Mouse (Mus musculus) heart, postnatal 0 days (tissue): Measurements from ENCODE around the gene Espn. TPM values are rescaled to one million over a fixed set of nuclear protein-coding genes. Genes with fewer than 3 reads are reported as not detected.

Experiments used
- ATAC-seq: fragments of 200-750 bp; cut with Nextera tagmentation; 2 replicates; pipeline ENCODE4 v1.8.0; 2017; ENCODE audit warnings: low read depth, moderate number of reproducible peaks, moderate library complexity; ENCODE audit not compliant: insufficient read depth
- DNase-seq: peaks from one replicate; pipeline ENCODE4 v3.0.0-alpha.2; 2016; ENCODE audit warnings: low spot score
- H3K27ac ChIP-seq: fragments of 300-500 bp; sonication (generic); 2 replicates; pipeline ENCODE4 v1.5.1; 2014; ENCODE audit warnings: low read depth, mild to moderate bottlenecking
- H3K27me3 ChIP-seq: fragments of 300-500 bp; sonication (generic); 2 replicates; pipeline ENCODE4 v1.6.1; 2014; ENCODE audit warnings: low read length, mixed read lengths; ENCODE audit not compliant: control insufficient read depth, insufficient read depth
- H3K36me3 ChIP-seq: fragments of 300-500 bp; sonication (generic); replicated peaks from 2 replicates; pipeline ENCODE4 v1.6.1; 2014; ENCODE audit warnings: low read length, mixed read lengths; ENCODE audit not compliant: control insufficient read depth, insufficient read depth
- H3K4me1 ChIP-seq: fragments of 300-500 bp; sonication (generic); 2 replicates; pipeline ENCODE4 v1.6.1; 2014; ENCODE audit warnings: antibody characterized with exemption; ENCODE audit not compliant: control insufficient read depth, insufficient read depth
- H3K4me2 ChIP-seq: fragments of 300-500 bp; sonication (generic); 2 replicates; pipeline ENCODE4 v1.6.1; 2014; ENCODE audit warnings: low read depth, mild to moderate bottlenecking, low read length, moderate library complexity
- H3K4me3 ChIP-seq: fragments of 300-500 bp; sonication (generic); 2 replicates; pipeline ENCODE4 v1.5.1; 2014; ENCODE audit warnings: low read depth, low read length
- H3K9ac ChIP-seq: fragments of 300-500 bp; sonication (generic); replicated peaks from 2 replicates; pipeline ENCODE4 v1.6.1; 2014; ENCODE audit warnings: low read depth, low read length, mixed read lengths
- H3K9me3 ChIP-seq: fragments of 300-500 bp; sonication (generic); replicated peaks from 2 replicates; pipeline ENCODE4 v1.6.1; 2016; ENCODE audit warnings: low read length; ENCODE audit not compliant: control insufficient read depth
- CTCF ChIP-seq: IDR thresholded peaks from 2 replicates; pipeline ENCODE4 v1.5.1; 2016; ENCODE audit warnings: antibody characterized with exemption, control low read depth, low read depth
- EP300 ChIP-seq: IDR thresholded peaks from 2 replicates; pipeline ENCODE4 v1.6.1; 2016; ENCODE audit warnings: antibody characterized with exemption, low read depth
- WGBS: fragments of 180-500 bp; shearing (Covaris S2); extraction: QIAGEN DNeasy Blood & Tissue Kit; methylation state at CpG from one replicate; pipeline ENCODE4 v1.1.7; 2014; 5-methylcytosine and 5-hydroxymethylcytosine counted together
- polyA plus RNA-seq: library from polyadenylated mRNA; unstranded; fragments of >200 nt; fragmentation: Nextera tagmentation; extraction: Ambion mirVana; gene quantifications from 2 replicates; pipeline ENCODE4 v1.2.1, GENCODE M21; 2015
- total RNA-seq: library from RNA; depleted of rRNA; stranded (reverse); fragments of >200 nt; gene quantifications from 2 replicates; pipeline ENCODE4 v1.2.3, GENCODE M21; 2014; ENCODE audit warnings: low replicate concordance

Gene Espn
- total and polyA plus RNA-seq, 2 experiments from 2014 or later = 0.34 to 0.87 TPM

GRCm38 (mm10) chr4:152158585-152159284 is 6.6 kb upstream of the Espn start, which contains the start of gene Hes2:
Gene Hes2 (plus strand): TSS chr4:152158867.
- Histone ChIP-seq H3K4me3 (peak within 1 kb of the TSS; percentile 39), H3K4me2 (peak within 1 kb of the TSS; percentile 55), H3K9me3 (no peaks in the 10 kb centered on the region), H3K27me3 (peaks cover 61% of the 10 kb centered on the region), H3K27ac (no peak within 1 kb of the TSS), H3K36me3 (no peaks in the 10 kb centered on the region), H3K9ac (no peak within 1 kb of the TSS), H3K4me1 (no peaks in the 10 kb centered on the region)
- TF ChIP-seq EP300 (no peak), CTCF (no peak)
- WGBS = 5% methylated on average over 34 of the region's 35 CpGs
- DNase-seq (no peak), ATAC-seq (no peak)

GRCm38 (mm10) chr4:152157779-152158584 is 5.8 kb upstream of the Espn start:
- Histone ChIP-seq H3K4me3 (peak overlapping the region; percentile 39), H3K36me3 (no peaks in the 10 kb centered on the region), H3K4me1 (peaks cover 5% of the 10 kb centered on the region; the same call in 1 of the 2 replicates), H3K9me3 (no peaks in the 10 kb centered on the region), H3K9ac (no peak overlapping the region), H3K27me3 (peaks cover 68% of the 10 kb centered on the region), H3K27ac (no peak overlapping the region), H3K4me2 (peak overlapping the region; percentile 55)
- ATAC-seq (no peak), DNase-seq (no peak)
- WGBS = 18% methylated on average over 21 of the region's 21 CpGs
- TF ChIP-seq CTCF = peak; percentile 54
- no peak for TF ChIP-seq EP300

DNA sequence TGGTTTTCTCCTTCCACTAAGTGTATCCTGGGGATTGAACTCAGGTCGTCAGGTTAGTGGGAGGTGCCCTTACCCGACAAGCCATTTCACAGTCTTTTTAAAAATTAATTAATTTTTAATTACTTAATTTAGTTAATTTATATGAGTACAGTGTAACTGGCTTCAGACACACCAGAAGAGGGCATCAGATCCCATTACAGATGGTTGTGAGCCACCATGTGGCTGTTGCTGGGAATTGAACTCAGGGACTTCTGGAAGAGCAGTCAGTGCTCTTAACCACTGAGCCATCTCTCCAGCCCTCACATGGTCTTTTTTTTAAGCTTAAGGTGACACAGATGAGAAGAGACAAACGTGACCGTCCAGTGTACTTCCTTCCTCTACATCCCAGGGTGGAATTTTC is 2.8 kb upstream of the Espn start:
- Histone ChIP-seq H3K27me3 (peaks cover 72% of the 10 kb centered on the region), H3K4me2 (no peak overlapping the region), H3K36me3 (no peaks in the 10 kb centered on the region), H3K9me3 (no peaks in the 10 kb centered on the region), H3K9ac (no peak overlapping the region), H3K4me3 (no peak overlapping the region), H3K4me1 (peaks cover 5% of the 10 kb centered on the region; the same call in 1 of the 2 replicates), H3K27ac (no peak overlapping the region)
- no peak for ATAC-seq
- WGBS = 45% methylated on average over 4 of the region's 4 CpGs
- DNase-seq = no peak
- no peak for TF ChIP-seq EP300
- TF ChIP-seq CTCF = no peak

DNA sequence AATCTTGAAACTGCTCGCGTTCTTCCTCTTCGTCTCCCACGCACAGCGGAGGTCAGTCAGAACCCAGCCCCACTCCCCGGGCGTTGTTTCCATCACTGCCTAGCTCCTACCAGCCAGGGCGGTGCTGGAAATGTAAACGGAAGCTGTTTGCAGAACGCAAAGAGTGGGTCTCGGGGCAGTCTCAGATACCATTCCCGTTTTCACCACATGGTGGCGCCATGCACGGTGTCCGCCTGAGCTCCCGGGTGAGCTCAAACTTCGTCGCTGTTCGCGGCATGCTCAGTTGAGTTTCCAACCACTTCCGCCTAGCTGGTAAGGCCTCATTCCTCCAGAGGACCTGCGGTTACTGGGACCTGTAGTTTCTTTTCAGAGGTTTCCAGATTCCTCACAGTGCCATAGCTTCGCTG is 1.6 kb upstream of the Espn start:
- no peak overlapping the region for H3K27ac ChIP-seq
- ATAC-seq (peak; percentile 59), DNase-seq (peak; percentile 77)
- peak overlapping the region; percentile 32 for H3K4me3 ChIP-seq
- H3K9ac ChIP-seq = no peak overlapping the region
- H3K36me3 ChIP-seq = no peaks in the 10 kb centered on the region
- no peaks in the 10 kb centered on the region for H3K9me3 ChIP-seq
- peaks cover 5% of the 10 kb centered on the region; the same call in 1 of the 2 replicates for H3K4me1 ChIP-seq
- peak overlapping the region; percentile 53 for H3K4me2 ChIP-seq
- no peak for TF ChIP-seq EP300
- TF ChIP-seq CTCF = peak; percentile 73
- peaks cover 59% of the 10 kb centered on the region for H3K27me3 ChIP-seq
- WGBS = 2% methylated on average over 23 of the region's 23 CpGs

GRCm38 (mm10) chr4:152151451-152151965 is 663 bp downstream of the Espn start:
- no peaks in the 10 kb centered on the region for H3K9me3 ChIP-seq
- peak overlapping the region; percentile 58 for H3K4me2 ChIP-seq
- no peak overlapping the region for H3K9ac ChIP-seq
- WGBS = 29% methylated on average over 7 of the region's 7 CpGs
- no peaks in the 10 kb centered on the region for H3K36me3 ChIP-seq
- H3K4me3 ChIP-seq = peak overlapping the region; percentile 43
- no peak for TF ChIP-seq EP300
- no peak for TF ChIP-seq CTCF
- peaks cover 50% of the 10 kb centered on the region for H3K27me3 ChIP-seq
- ATAC-seq = no peak
- DNase-seq = no peak
- no peak overlapping the region for H3K27ac ChIP-seq
- H3K4me1 ChIP-seq = peaks cover 5% of the 10 kb centered on the region; the same call in 1 of the 2 replicates
